Mouse (Mus musculus) heart, adult 2 months (tissue): ENCODE measurements around the gene Prkab2.

Experiments used
- EP300 ChIP-seq: fragments of 200-500 bp; IDR thresholded peaks from 2 replicates; pipeline ENCODE4 v1.6.1; 2011; ENCODE audit warnings: low read depth, low read length, control low read depth; ENCODE audit not compliant: insufficient read depth
- POLR2A ChIP-seq: fragments of 200-500 bp; IDR thresholded peaks from 2 replicates; pipeline ENCODE4 v1.6.1; 2011; ENCODE audit warnings: mild to moderate bottlenecking, low read depth, low read length, control low read depth; ENCODE audit not compliant: insufficient read depth

GRCm38 (mm10) chr3:97710134-97710533, 52.1 kb downstream of the Prkab2 start:
- TF ChIP-seq POLR2A (no peak), EP300 (no peak)
